Mouse (Mus musculus) hindbrain, embryonic 15.5 days (tissue): ENCODE measurements at regions not wholly inside any gene's neighbourhood (a gene's known extent, or its start where the extent isn't known, plus 50 kb on each side); places are given as distances from the start of the nearest gene placed in this dataset.

ENCODE experiments used
- ATAC-seq: fragments of 200-750 bp; cut with Nextera tagmentation; 2 replicates; pipeline ENCODE4 v1.8.0; 2017; ENCODE audit warnings: low read depth, moderate number of reproducible peaks, moderate TSS enrichment; ENCODE audit not compliant: low FRiP score
- H3K27ac ChIP-seq: fragments of 300-500 bp; sonication (generic); replicated peaks from 2 replicates; pipeline ENCODE4 v1.5.1; 2015; ENCODE audit warnings: mild to moderate bottlenecking, inconsistent platforms
- H3K27me3 ChIP-seq: fragments of 300-500 bp; sonication (generic); 2 replicates; pipeline ENCODE4 v1.6.1; 2015; ENCODE audit warnings: control low read depth, inconsistent platforms
- H3K36me3 ChIP-seq: fragments of 300-500 bp; sonication (generic); 2 replicates; pipeline ENCODE4 v1.6.1; 2015; ENCODE audit warnings: control low read depth, inconsistent platforms
- H3K4me1 ChIP-seq: fragments of 300-500 bp; sonication (generic); replicated peaks from 2 replicates; pipeline ENCODE4 v1.6.1; 2015; ENCODE audit warnings: control low read depth, inconsistent platforms
- H3K4me2 ChIP-seq: fragments of 300-500 bp; sonication (generic); 2 replicates; pipeline ENCODE4 v1.6.1; 2015; ENCODE audit warnings: moderate library complexity, mild to moderate bottlenecking, inconsistent platforms
- H3K4me3 ChIP-seq: fragments of 300-500 bp; sonication (generic); 2 replicates; pipeline ENCODE4 v1.5.1; 2015; ENCODE audit warnings: mild to moderate bottlenecking, inconsistent platforms
- H3K9ac ChIP-seq: fragments of 300-500 bp; sonication (generic); 2 replicates; pipeline ENCODE4 v1.6.1; 2015; ENCODE audit warnings: inconsistent platforms
- H3K9me3 ChIP-seq: fragments of 300-500 bp; sonication (generic); 2 replicates; pipeline ENCODE4 v1.6.1; 2016; ENCODE audit warnings: control low read depth, inconsistent platforms
- WGBS: fragments of 180-500 bp; shearing (Covaris S2); methylation state at CpG from one replicate; pipeline ENCODE4 v1.1.7; 2015; 5-methylcytosine and 5-hydroxymethylcytosine counted together

DNA sequence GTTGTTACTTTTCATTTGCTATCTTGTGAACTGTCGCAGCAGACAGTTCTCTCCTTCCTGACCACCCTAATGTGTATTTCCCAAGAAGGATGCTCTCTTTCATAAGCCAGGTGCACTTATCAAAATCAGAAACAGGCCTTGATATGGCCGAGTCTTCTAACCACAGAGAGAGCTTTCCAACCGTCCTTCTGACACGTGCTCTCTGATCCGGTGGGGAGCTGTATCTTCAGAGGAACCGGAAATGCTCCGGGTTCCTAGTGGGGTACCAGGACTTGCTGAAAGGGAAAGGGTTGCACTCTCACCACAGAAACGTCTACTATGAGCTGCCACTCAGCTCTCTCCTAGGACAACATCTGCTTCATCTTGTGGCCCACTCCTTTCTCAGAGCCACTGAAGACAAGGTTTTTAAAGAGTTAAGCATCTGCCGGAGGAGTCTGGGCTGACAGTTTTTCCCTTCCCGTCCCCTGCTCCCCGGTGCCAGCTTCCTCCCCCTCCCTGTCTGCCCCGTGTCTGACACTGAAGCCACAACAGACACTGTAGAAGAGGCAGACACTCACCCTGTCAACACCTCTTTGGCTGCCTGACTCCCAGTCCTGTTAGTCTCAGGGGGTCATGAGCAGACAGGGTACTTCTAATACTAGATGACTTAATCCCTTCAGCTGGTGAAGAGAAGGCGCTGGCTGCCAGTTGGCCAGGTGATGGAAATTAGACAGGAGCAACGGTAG lies 327.0 kb upstream of the Runx1 start:
- Histone ChIP-seq H3K4me1 (no peaks in the 10 kb centered on the region), H3K27ac (no peak overlapping the region), H3K4me2 (no peak overlapping the region), H3K36me3 (no peaks in the 10 kb centered on the region), H3K4me3 (no peak overlapping the region), H3K9ac (no peak overlapping the region), H3K9me3 (no peaks in the 10 kb centered on the region), H3K27me3 (no peaks in the 10 kb centered on the region)
- 52% methylated on average over 14 of the region's 14 CpGs for WGBS
- ATAC-seq, result no peak

GRCm38 (mm10) chr16:93152057-93152456 lies 326.1 kb upstream of the Runx1 start:
- Histone ChIP-seq H3K27me3 (no peaks in the 10 kb centered on the region), H3K36me3 (no peaks in the 10 kb centered on the region), H3K4me2 (no peak overlapping the region), H3K9me3 (no peaks in the 10 kb centered on the region), H3K4me1 (no peaks in the 10 kb centered on the region), H3K9ac (no peak overlapping the region), H3K27ac (no peak overlapping the region), H3K4me3 (no peak overlapping the region)
- WGBS, result 98% methylated on average over 1 of the region's 1 CpGs
- no peak for ATAC-seq

DNA sequence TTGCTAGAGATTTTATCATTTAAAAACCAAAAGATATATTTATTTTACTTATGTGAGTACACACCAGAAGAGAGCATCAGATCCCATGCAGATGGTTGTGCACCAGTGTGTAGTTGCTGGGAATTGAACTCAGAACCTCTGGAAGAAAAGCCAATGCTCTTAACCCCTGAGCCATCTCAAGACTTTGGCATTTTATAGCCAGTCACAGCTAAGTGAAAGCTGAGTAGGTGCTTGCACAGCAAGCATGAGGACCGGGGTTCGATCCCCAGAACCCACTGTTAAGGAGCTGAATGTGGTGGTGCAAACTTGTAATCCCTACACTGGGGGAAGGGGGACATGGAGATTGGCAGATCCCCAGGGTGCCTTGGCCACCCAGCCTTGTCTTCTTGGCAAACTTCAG lies 325.7 kb upstream of the Runx1 start:
- H3K9me3 ChIP-seq, result no peaks in the 10 kb centered on the region
- no peak overlapping the region for H3K9ac ChIP-seq
- no peak overlapping the region for H3K4me2 ChIP-seq
- 92% methylated on average over 2 of the region's 2 CpGs for WGBS
- no peak overlapping the region for H3K27ac ChIP-seq
- H3K4me3 ChIP-seq, result no peak overlapping the region
- no peaks in the 10 kb centered on the region for H3K36me3 ChIP-seq
- ATAC-seq, result no peak
- H3K4me1 ChIP-seq, result no peaks in the 10 kb centered on the region
- H3K27me3 ChIP-seq, result no peaks in the 10 kb centered on the region

DNA sequence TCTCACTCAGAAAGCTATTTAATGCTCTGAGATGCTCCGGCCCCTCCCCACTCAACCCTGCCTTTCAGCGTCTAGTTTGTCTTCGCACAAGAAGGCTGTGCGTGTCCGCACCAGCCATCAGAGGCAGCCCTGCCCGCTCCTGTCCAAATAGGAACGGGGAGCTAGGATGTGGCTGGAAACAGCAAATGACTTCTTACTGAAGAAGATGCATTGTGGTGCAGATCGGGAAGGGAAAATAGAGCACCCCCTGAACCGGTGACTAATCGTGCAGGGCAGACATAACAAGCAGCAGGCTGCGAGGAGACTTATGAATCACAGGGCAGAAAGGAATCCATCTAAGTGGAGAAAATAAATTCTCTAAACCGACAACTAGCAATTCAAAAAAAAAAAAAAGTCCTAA lies 324.5 kb upstream of the Runx1 start:
- Histone ChIP-seq H3K27me3 (no peaks in the 10 kb centered on the region), H3K36me3 (no peaks in the 10 kb centered on the region), H3K9me3 (no peaks in the 10 kb centered on the region), H3K4me3 (no peak overlapping the region), H3K27ac (no peak overlapping the region), H3K4me2 (peak overlapping the region; percentile 24; the same call in 1 of the 2 replicates), H3K9ac (no peak overlapping the region), H3K4me1 (no peaks in the 10 kb centered on the region)
- ATAC-seq, result no peak
- WGBS, result 55% methylated on average over 12 of the region's 12 CpGs

GRCm38 (mm10) chr16:93147525-93148222 lies 321.7 kb upstream of the Runx1 start:
- WGBS, result 78% methylated on average over 5 of the region's 5 CpGs
- no peak overlapping the region for H3K9ac ChIP-seq
- H3K36me3 ChIP-seq, result no peaks in the 10 kb centered on the region
- H3K9me3 ChIP-seq, result no peaks in the 10 kb centered on the region
- H3K4me2 ChIP-seq, result no peak overlapping the region
- H3K27ac ChIP-seq, result no peak overlapping the region
- H3K4me1 ChIP-seq, result no peaks in the 10 kb centered on the region
- ATAC-seq, result no peak
- no peaks in the 10 kb centered on the region for H3K27me3 ChIP-seq
- H3K4me3 ChIP-seq, result no peak overlapping the region

DNA sequence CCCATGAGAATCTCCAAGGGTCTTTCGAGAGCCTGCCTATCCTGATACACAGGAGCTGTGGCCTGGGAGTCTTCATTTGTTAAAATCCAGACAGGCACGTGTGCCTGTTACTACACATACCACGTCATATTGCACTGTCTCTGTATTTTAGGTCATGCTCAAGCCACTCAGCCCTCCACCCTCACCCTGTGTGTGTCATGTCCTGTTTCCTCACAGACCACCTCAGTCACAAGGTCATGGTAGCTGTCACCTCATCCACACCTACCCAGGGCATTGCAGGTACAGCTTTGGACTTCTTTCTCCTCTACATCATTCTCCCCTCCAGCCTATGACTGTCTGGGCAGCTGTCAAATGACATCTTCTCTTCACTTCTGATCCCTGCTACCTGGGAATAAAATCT lies 320.9 kb upstream of the Runx1 start:
- WGBS, result 82% methylated on average over 3 of the region's 3 CpGs
- H3K27ac ChIP-seq, result no peak overlapping the region
- no peak for ATAC-seq

GRCm38 (mm10) chr16:93145617-93146016 lies 319.7 kb upstream of the Runx1 start:
- Histone ChIP-seq H3K4me3 (no peak overlapping the region), H3K4me1 (no peaks in the 10 kb centered on the region), H3K36me3 (no peaks in the 10 kb centered on the region), H3K27me3 (no peaks in the 10 kb centered on the region), H3K27ac (no peak overlapping the region), H3K9me3 (no peaks in the 10 kb centered on the region), H3K4me2 (no peak overlapping the region), H3K9ac (no peak overlapping the region)
- WGBS, result 76% methylated on average over 3 of the region's 3 CpGs
- ATAC-seq, result no peak

More for the DNA sequence above, 320.9 kb upstream of the Runx1 start:
- Histone ChIP-seq H3K4me2 (no peak overlapping the region), H3K4me1 (no peaks in the 10 kb centered on the region), H3K9ac (no peak overlapping the region), H3K9me3 (no peaks in the 10 kb centered on the region), H3K36me3 (no peaks in the 10 kb centered on the region), H3K4me3 (no peak overlapping the region), H3K27me3 (no peaks in the 10 kb centered on the region)

DNA sequence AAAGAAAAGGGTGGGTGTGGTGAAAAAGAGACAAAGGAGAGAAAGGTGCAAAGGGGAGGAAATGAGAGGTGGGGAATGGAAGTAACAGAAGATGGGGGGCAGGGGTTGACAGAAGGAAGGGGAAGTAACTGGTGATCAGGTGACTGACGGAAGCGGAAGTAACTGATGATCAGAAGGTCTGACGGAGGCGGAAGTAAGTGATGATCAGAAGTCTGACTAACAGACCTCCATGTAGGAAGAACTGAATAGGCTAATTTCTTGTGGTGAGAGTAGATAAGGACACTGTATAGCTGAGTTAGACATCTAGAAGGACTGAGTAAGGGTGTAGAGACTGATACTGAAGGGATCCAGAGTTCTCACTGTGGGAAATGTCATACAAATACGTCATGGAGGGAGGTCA lies 318.1 kb upstream of the Runx1 start:
- Histone ChIP-seq H3K36me3 (no peaks in the 10 kb centered on the region), H3K27me3 (no peaks in the 10 kb centered on the region)
- WGBS, result 95% methylated on average over 5 of the region's 5 CpGs

DNA sequence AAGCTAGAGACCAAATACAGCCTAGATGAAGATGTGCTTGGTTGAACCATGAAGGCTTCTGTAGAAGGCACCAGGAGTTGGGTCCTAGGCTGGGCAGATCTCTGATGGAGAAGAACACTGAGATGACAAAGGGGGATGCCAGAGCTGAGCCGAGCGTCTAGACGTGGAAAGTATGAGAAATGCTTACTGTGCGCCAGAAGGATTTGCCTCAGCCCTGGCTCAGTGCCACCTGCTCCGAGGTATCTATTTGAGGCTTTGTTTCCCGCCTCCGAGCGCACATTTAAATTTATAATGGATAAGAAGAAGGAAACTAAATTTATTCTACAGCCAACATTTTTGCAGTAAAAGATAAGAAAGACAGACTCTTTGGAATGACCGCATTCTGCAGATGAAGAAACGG lies 317.2 kb upstream of the Runx1 start:
- WGBS, result 78% methylated on average over 10 of the region's 10 CpGs
- no peak for ATAC-seq
- no peaks in the 10 kb centered on the region for H3K4me1 ChIP-seq

More for the DNA sequence above, 318.1 kb upstream of the Runx1 start:
- Histone ChIP-seq H3K4me1 (no peaks in the 10 kb centered on the region), H3K9ac (no peak overlapping the region), H3K4me2 (no peak overlapping the region), H3K9me3 (no peaks in the 10 kb centered on the region), H3K4me3 (no peak overlapping the region), H3K27ac (no peak overlapping the region)
- no peak for ATAC-seq

GRCm38 (mm10) chr16:93141967-93142366 lies 316.0 kb upstream of the Runx1 start:
- H3K4me3 ChIP-seq, result no peak overlapping the region
- no peaks in the 10 kb centered on the region for H3K36me3 ChIP-seq
- no peaks in the 10 kb centered on the region for H3K9me3 ChIP-seq
- 66% methylated on average over 6 of the region's 6 CpGs for WGBS
- no peak overlapping the region for H3K4me2 ChIP-seq
- no peak for ATAC-seq
- H3K27me3 ChIP-seq, result 0 out of 2 replicates have a peak, but pooled peaks cover 4% of the 10 kb centered on the region
- no peaks in the 10 kb centered on the region for H3K4me1 ChIP-seq
- no peak overlapping the region for H3K9ac ChIP-seq
- H3K27ac ChIP-seq, result no peak overlapping the region

More for the DNA sequence above, 317.2 kb upstream of the Runx1 start:
- Histone ChIP-seq H3K4me3 (no peak overlapping the region), H3K9me3 (no peaks in the 10 kb centered on the region), H3K4me2 (no peak overlapping the region), H3K9ac (no peak overlapping the region), H3K27ac (no peak overlapping the region), H3K27me3 (0 out of 2 replicates have a peak, but pooled peaks cover 1% of the 10 kb centered on the region), H3K36me3 (no peaks in the 10 kb centered on the region)

- H3K27ac ChIP-seq, result no peak overlapping the region
- no peaks in the 10 kb centered on the region for H3K36me3 ChIP-seq
- H3K4me2 ChIP-seq, result no peak overlapping the region
- no peak for ATAC-seq
- no peak overlapping the region for H3K4me3 ChIP-seq
- WGBS, result 54% methylated on average over 15 of the region's 15 CpGs
- no peaks in the 10 kb centered on the region for H3K4me1 ChIP-seq
- H3K9ac ChIP-seq, result no peak overlapping the region
- H3K27me3 ChIP-seq, result 0 out of 2 replicates have a peak, but pooled peaks cover 4% of the 10 kb centered on the region
- no peaks in the 10 kb centered on the region for H3K9me3 ChIP-seq
Measured at GRCm38 (mm10) chr16:93140535-93141110, 314.7 kb upstream of the Runx1 start.

GRCm38 (mm10) chr16:93137249-93137648 lies 311.3 kb upstream of the Runx1 start:
- 63% methylated on average over 1 of the region's 1 CpGs for WGBS
- Histone ChIP-seq H3K4me1 (no peaks in the 10 kb centered on the region), H3K27me3 (0 out of 2 replicates have a peak, but pooled peaks cover 4% of the 10 kb centered on the region), H3K36me3 (no peaks in the 10 kb centered on the region), H3K4me3 (no peak overlapping the region), H3K9ac (no peak overlapping the region), H3K9me3 (no peaks in the 10 kb centered on the region), H3K4me2 (no peak overlapping the region), H3K27ac (no peak overlapping the region)
- no peak for ATAC-seq
